Mouse (Mus musculus): ENCODE data around the gene Osbpl10.
"Not testable (repeated sequence)": the region's sequence is repeated elsewhere in the genome, so short reads cannot be mapped to it uniquely, and the experiment has no call there.

The Osbpl10 gene

GRCm38 (mm10) chr9:115031046-115031445, 52.7 kb downstream of the Osbpl10 start:
- DNase-seq (ENCODE audit: low spot score in 2 of 2) = not testable (repeated sequence)

- no peak for DNase-seq (ENCODE audit: low spot score in 2 of 2)
Measured at GRCm38 (mm10) chr9:115032786-115033185, 54.4 kb downstream of the Osbpl10 start.

DNA sequence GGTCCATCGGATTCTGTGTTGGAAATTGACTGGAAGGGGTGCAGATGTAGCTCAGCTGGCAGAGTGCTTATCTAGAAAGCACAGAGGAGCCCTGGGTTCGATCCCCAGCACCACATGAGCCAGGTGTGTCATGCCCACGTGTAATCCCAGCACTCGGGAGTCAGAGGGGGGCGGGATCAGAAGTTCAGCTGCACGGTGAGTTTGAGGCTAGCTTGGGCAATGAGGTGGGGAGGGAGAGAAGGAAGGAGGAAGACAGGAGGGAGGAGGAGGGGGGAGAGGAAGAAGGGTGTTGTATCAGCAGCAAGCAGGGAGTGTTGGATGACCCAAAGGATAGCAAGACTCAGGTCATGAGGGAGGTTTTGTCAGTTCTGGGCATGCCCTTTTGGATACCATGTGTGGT, 55.9 kb downstream of the Osbpl10 start:
- no peak for DNase-seq (ENCODE audit: low spot score in 2 of 2)

DNA sequence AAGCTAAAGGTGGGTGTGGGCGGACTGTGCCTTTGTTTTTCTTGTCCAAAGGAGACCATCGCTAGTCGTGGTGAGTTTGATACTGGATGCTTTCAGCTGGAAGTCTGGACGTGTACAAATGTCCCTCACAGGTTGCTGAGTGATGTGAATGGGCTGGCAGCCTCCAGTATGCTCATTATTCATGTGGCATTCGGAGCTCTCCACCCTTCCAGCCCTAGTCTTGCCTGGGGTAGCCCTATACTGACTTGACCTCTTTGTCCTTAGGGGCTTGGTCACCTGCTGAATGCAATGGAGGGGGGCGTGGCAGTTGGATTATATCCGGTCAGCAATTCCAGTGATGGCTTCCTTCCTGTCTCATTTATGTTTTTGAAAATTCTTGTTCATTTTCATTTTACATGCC, 56.4 kb downstream of the Osbpl10 start:
- no peak for DNase-seq (ENCODE audit: low spot score in 2 of 2)

- no peak for DNase-seq (ENCODE audit: low spot score in 2 of 2)
Measured at GRCm38 (mm10) chr9:115038215-115038614, 59.8 kb downstream of the Osbpl10 start.

- DNase-seq (ENCODE audit: low spot score in 2 of 2) = no peak
Measured at GRCm38 (mm10) chr9:115038686-115039085, 60.3 kb downstream of the Osbpl10 start.

DNA sequence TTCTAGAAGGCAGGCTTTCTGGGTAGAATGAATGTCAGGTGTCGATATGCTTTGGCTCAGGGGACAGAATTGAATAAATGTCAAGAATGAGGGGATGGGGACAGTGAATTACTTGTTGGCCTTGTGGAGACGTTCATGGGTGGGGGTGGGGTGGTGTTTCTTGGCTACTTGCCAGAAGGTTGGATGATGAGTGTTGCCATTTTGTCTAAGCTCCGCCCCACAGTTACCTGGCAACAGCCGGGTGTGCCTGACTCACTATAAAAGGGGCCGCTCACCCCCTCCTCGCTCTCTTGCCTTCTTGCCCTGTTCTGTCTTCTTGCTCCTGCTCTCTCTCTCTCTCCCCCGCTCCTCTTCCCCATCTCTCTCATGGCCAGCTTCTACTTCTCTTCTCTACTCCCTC, 60.9 kb downstream of the Osbpl10 start:
- no peak for DNase-seq (ENCODE audit: low spot score in 2 of 2)

DNA sequence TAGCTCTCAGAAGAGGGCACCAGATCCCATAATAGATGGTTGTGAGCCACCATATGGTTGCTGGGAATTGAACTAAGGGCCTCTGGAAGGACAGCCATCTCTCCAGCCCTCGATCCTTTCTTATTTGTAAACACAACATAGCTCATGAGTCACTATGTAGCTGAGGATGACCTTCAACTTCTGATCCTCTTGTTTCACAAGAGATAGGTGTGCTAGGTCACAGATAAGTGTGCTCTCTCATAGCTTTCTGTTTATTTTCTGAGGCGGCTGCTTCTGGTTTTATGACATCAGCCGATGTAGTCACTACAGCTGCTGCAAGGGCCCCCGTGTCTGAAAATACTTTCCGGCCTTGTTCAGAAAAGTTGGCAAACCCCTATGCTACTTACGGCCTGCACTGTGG, 64.2 kb downstream of the Osbpl10 start:
- DNase-seq (ENCODE audit: low spot score in 2 of 2) = no peak

DNA sequence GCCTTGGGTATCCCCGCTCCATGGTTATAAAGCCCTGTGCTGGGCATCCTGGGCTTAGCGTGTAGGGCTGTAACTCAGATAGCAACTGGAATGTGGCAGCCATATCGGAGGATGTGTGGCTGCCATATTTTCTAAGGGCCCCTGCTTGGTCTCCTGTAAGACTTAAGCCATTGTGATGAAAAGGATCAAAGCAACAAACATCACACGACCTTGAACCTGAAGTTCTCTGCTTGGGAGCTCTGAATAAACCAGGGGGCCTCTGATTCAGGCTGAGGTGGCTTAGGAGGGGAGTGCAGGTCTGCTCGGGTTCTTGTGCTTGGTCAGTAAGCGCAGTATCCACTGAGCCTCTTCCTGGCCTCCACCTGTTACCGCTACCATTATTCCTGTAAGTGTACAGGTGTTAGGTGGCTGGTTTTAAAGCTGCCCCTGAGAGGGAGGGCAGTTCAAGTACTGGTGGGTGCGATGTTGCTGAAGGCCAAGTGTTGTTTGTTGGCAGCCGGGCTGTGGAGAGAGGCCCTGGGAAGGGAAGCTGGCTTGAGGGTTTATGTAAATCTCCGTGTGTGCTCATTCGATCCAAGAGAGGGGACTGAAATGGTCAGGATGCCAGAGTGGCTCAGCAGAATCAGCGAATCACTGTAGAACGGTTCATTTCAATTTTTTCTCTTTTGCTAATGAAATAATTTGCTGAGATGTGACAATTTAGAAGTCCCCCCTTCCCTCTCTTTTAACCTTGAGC, 64.8 kb downstream of the Osbpl10 start:
- DNase-seq (ENCODE audit: low spot score in 2 of 2) = no peak

DNA sequence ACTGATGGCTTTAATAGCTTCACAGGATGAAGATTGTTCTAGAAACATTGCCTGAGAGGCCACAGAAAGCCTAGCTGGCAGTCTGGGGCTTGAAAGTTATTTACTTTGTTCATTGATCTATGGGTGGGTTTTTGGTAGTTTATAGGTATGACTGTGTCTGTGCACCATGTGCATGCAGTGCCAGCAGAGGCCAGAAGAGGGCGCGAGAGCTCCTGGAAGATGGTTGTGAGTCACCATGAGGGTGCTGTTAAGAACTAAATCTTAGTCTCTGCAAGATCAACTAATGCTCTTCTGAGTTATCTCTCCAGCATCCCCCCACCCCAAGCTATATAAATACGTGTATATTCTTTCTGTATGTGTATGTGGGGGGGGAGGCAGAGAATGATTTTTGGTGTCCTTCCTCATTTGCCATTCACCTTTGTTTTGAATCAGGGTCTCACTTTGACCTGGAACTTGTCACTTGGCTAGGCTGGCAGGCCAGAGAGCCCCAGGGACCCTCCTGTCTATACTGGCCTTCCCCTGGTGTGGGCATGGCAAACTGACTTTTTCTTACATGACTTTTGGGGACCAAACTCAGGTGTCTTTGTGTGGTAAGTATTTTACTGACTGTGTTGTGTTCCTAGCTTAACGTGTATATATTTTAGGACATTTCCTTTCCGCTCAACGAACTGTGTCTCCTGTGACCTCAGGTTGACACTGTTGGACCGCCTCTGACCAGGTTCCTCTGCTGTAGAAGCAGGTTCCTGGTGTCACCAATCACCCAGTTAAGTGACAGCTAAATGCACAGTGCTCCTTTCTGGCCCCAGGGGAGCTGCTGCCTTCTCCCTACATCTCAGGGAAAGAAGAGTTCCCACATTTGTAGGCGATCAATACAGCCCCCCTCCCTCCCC, 65.8 kb downstream of the Osbpl10 start:
- DNase-seq (ENCODE audit: low spot score in 2 of 2) = no peak

- no peak for DNase-seq (ENCODE audit: low spot score in 2 of 2)
Measured at GRCm38 (mm10) chr9:115045087-115045800, 66.9 kb downstream of the Osbpl10 start.

DNA sequence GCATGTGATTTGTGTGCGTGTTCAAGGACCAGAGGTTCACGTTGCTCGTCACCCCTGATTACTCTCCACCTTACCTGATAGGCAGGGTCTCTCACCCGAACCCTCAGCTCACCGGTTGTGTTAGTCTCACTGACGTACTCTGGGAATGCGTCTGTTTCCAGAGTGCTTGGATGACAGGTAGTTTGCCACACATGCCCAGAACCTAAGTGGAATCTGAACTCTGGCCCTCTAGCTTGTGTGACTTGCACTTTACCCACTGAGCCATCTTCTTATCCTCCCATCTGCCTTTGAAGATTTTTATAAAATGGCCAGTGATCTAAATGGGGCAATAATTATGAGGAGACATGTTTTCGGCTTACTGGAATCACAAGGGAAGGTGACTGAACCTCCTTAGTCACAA, 68.3 kb downstream of the Osbpl10 start:
- DNase-seq (ENCODE audit: low spot score in 2 of 2) = no peak

- DNase-seq (ENCODE audit: low spot score in 2 of 2) = no peak
Measured at GRCm38 (mm10) chr9:115048340-115048739, 70.0 kb downstream of the Osbpl10 start.

GRCm38 (mm10) chr9:115048861-115049260, 70.5 kb downstream of the Osbpl10 start:
- DNase-seq (ENCODE audit: low spot score in 2 of 2) = no peak

DNA sequence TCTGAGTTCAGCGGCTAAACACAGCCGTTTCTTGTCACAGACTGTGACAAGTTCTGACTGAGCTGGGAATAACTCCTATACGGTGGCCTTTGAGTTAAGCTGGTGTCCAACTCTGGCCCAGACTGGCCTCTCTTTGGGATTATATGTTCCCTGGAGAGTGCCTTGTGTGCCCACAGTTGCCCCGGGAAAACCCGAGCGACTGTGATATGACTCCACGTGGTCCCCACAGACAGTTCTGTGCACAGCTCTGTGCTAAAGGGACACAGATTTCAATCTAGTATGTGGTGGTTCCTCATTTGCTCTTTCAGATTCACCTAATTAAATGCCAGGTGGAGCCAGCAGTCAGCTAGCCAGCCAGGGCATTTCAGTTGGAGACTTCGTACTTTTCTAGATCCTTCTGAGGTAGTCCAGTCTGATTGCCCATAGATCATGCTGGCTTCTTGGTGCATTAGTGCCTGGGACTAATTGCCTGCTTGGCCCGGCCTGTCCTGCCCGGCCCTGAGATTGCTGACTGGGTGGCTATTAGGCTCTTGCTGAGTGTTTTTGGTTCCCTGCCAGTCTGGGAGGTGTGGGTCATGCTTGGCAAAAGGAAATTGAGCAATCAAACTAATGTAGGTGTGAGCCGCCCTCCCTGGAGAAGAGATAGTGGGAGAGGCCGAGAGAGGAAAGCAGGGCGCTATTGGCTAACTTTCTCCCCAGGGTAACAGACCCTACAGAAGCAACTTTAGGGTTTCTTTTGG, 71.8 kb downstream of the Osbpl10 start:
- DNase-seq (ENCODE audit: low spot score in 2 of 2) = no peak

DNA sequence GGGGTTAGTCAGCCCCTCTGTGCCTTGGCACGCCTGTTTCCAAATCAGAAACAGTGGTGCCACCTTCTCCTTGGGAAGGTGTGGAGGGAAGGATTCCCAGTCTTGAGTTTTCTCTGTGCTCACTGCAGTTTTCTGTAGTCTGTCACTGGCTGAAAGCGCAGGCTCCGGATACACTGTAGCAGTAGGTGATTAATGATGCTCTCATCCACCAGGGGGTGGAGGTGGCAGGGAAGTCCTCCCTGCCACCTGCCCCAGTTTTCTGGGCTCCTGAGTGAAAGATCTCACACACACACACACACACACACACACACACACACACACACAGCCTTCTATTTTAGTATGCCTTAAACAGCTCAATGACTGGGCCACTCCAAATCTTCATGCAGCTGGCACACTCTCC, 73.6 kb downstream of the Osbpl10 start:
- no peak for DNase-seq (ENCODE audit: low spot score in 2 of 2)

- DNase-seq (ENCODE audit: low spot score in 2 of 2) = no peak
Measured at GRCm38 (mm10) chr9:115053779-115054178, 75.4 kb downstream of the Osbpl10 start.

GRCm38 (mm10) chr9:115055041-115055830, 76.9 kb downstream of the Osbpl10 start:
- DNase-seq (ENCODE audit: low spot score in 2 of 2) = no peak

DNA sequence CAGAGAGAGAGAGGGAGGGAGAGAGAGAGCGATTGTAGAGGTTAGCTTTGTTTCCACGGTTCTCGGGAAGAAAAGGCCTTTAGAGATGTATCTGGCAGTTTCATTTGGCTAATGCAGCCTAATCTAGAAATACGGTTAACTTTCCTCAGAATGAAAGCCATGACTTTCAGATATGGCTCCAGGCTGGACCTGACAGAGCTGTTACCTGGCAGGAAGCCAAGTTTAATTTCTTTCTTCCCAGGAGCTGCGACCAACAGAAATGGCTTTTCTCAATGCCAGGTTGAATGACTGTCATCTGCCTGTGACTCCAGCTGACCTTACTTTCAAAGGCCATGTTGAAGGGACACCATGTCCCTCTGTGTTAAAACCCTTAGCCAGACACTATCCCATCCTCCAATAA, 80.4 kb downstream of the Osbpl10 start:
- DNase-seq (ENCODE audit: low spot score in 2 of 2) = no peak

DNA sequence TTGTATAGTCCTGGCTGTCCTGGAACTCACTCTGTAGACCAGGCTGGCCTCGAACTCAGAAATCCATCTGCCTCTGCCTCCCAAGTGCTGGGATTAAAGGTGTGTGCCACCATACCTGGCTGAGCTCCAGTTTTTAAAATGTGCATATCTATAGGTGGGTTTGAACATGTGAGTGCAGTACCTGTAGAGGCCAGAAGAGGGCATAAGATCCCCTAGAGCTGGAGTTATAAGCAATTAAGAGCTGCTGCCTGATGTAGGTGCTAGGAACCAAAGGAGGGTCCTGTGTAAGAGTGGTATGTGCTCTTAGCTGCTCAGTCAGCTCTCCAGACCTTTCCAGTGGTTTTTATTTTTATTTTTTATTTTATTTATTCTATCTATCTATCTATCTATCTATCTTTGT, 86.5 kb downstream of the Osbpl10 start:
- DNase-seq (ENCODE audit: low spot score in 2 of 2) = no peak

- no peak for DNase-seq (ENCODE audit: low spot score in 2 of 2)
Measured at GRCm38 (mm10) chr9:115067071-115067470, 88.7 kb downstream of the Osbpl10 start.
